Mouse (Mus musculus): ENCODE data around the gene Rbp3.

DNA sequence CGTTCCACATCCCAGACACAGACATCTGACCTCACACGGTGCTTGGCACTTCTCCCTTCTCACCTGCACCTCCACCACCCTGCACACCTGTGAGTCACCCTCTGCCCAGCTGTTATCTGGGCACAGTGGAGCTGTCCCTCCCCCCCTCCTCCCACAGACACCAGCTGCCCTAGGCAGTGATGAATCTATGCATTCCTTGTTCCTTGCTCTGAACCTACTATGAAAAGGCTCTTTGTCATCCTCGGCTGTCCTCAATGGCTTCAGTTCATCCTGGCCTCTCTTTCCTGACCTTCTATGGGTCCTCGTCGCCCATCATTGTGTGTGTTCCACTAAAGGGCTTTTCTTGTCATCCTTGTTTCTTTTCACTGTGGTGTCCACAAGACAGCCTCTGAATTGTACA, 20.9 kb downstream of the Rbp3 start:
- TF ChIP-seq POLR2A (IDR thresholded peaks at IDR 0.05; ENCODE audit: extremely low read depth, insufficient read depth, low read length) (no peak), CTCF (IDR thresholded peaks at IDR 0.05; ENCODE audit: extremely low read depth, insufficient read depth, low read length) (no peak)

All from cortical plate, adult 2 months (tissue).